Comparison of ENCODE assay signal across 9 mouse cellular contexts in the genomic region with DNA sequence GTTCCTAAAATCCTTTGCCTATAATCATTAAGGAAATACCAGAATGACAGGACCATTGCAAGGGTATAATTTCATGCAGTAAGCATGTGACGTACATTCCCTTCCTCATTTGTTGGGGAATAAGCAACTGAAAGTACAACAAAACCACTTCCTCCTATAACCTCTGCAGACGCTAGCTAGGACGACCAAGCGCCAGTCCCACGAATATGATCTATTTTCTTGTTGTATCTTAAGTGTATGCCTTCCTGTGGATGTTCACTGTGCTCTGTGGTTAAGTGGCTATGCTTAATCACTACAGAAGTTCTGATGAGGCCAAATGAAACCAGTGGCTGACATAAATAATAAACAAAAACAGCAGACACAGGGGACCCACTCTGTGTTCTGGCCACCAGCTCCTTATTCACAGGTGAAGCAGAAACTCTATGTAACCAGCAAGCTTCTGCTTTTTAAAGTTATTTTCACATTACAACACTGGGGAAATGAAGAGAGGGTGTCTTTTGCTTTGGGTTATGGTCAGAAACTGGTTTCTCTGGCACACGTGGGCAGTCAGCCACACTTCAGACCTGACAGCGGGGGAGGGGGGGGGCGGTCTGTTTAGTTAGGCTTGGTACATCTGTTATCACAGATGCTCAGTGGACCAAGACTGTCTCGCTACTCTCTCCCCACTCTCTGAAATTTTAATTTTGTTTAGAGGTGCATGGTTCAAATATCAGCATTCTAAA.
DNase-seq lines count a peak whose midpoint lies in the region; ATAC-seq and TF ChIP-seq lines count a peak whose summit lies in the region.
"Had no signal": no experiment of that assay in that cellular context is flagged by ENCODE, and none has a peak within 500 bp of the region (broad histone marks: within the 10 kb centered on the region; RNA-seq: fewer than 3 reads in every experiment).

No protein-coding gene starts in this region.

- no peak overlapping the region for H3K4me3 ChIP-seq in kidney, postnatal 0 days (replicated peaks; ENCODE audit: low read depth, low read length)
- H3K4me3 ChIP-seq in MEL (ENCODE audit: control insufficient read depth in 1 of 2, insufficient read depth in 1 of 2, low read depth in 2 of 2, low read length in 2 of 2): no peak overlapping the region
- H3K4me3 ChIP-seq: heart, embryonic 15.5 days; limb, embryonic 12.5 days had no signal

- 61% methylated on average over 9 of the region's 9 CpGs for WGBS in kidney, postnatal 0 days

- TF ChIP-seq EP300 in MEL (IDR thresholded peaks at IDR 0.05; ENCODE audit: low read depth in 1 of 2, low read length in 2 of 2): no peak

- no peak for TF ChIP-seq POLR2A in MEL (IDR thresholded peaks at IDR 0.05; ENCODE audit: control insufficient read depth in 1 of 2, insufficient read depth in 1 of 2, low read depth in 1 of 2, low read length in 2 of 2, poor library complexity in 1 of 2)

- no peak for ATAC-seq in kidney, postnatal 0 days (replicated peaks; ENCODE audit: low FRiP score, low read depth)
- peak; percentile 94 for ATAC-seq in granulocyte monocyte progenitor cell, adult 5-6 weeks (replicated peaks; ENCODE audit: poor library complexity, severe bottlenecking)

- TF ChIP-seq RAD21 in MEL (IDR thresholded peaks at IDR 0.05; ENCODE audit: low read depth, low read length): no peak

- no peak overlapping the region for H3K9ac ChIP-seq in kidney, postnatal 0 days (ENCODE audit: low read depth, low read length)
- no peak overlapping the region for H3K9ac ChIP-seq in MEL (ENCODE audit: control insufficient read depth, low read depth, low read length, poor library complexity, severe bottlenecking)
- H3K9ac ChIP-seq: heart, embryonic 15.5 days; limb, embryonic 12.5 days had no signal

- no peak overlapping the region for H3K27ac ChIP-seq in kidney, postnatal 0 days
- H3K27ac ChIP-seq in MEL (ENCODE audit: control insufficient read depth, low read depth, low read length): peak overlapping the region; percentile 42; the same call in 1 of the 2 replicates
- H3K27ac ChIP-seq: heart, embryonic 15.5 days; limb, embryonic 12.5 days had no signal

- H3K4me1 ChIP-seq in kidney, postnatal 0 days (replicated peaks; ENCODE audit: insufficient read depth, low read length): no peaks in the 10 kb centered on the region
- H3K4me1 ChIP-seq in MEL (ENCODE audit: control insufficient read depth in 1 of 2, insufficient read depth in 2 of 2, low read length in 2 of 2): peaks cover 0 to 5% of the 10 kb centered on the region in 2 experiments; a peak in 2 of 4 replicates
- H3K4me1 ChIP-seq: heart, embryonic 15.5 days; limb, embryonic 12.5 days had no signal

- TF ChIP-seq CTCF in kidney, postnatal 0 days (IDR thresholded peaks at IDR 0.05; ENCODE audit: low read depth): no peak
- no peak for TF ChIP-seq CTCF in MEL (IDR thresholded peaks at IDR 0.05 in 2 of 3, conservative IDR thresholded peaks at IDR 0.05 in 1 of 3; ENCODE audit: control insufficient read depth in 1 of 3, insufficient read depth in 1 of 3, low read depth in 2 of 3, low read length in 3 of 3, poor library complexity in 1 of 3, severe bottlenecking in 1 of 3)

- H3K79me2 ChIP-seq in MEL (ENCODE audit: control insufficient read depth, insufficient read depth, low read length, poor library complexity): no peaks in the 10 kb centered on the region

- peak; percentile 17 for DNase-seq in kidney, postnatal 0 days (ENCODE audit: low spot score)
- no peak for DNase-seq in kidney, adult 18-20 months
- DNase-seq in MEL (ENCODE audit: low read depth, low spot score): peak; percentile 41
- peak; percentile 23 for DNase-seq in spleen, adult 18-20 months
- no peak for DNase-seq in adrenal gland, postnatal 4 days (ENCODE audit: low spot score in 2 of 2)
- no peak for DNase-seq in left cerebral cortex, adult 18-20 months (ENCODE audit: low spot score in 2 of 2)

- no peak overlapping the region for H3K4me2 ChIP-seq in kidney, postnatal 0 days (ENCODE audit: low read length)
- H3K4me2 ChIP-seq: heart, embryonic 15.5 days; limb, embryonic 12.5 days had no signal

- H3K9me3 ChIP-seq in kidney, postnatal 0 days (replicated peaks; ENCODE audit: low read length): no peaks in the 10 kb centered on the region
- no peaks in the 10 kb centered on the region for H3K9me3 ChIP-seq in MEL (replicated peaks; ENCODE audit: insufficient read depth, low read length)
- H3K9me3 ChIP-seq: heart, embryonic 15.5 days; limb, embryonic 12.5 days had no signal

- H3K36me3 ChIP-seq in kidney, postnatal 0 days (ENCODE audit: insufficient read depth, low read length): 0 out of 2 replicates have a peak, but pooled peaks cover 17% of the 10 kb centered on the region
- peaks cover 0 to 12% of the 10 kb centered on the region in 2 experiments for H3K36me3 ChIP-seq in MEL (ENCODE audit: control insufficient read depth in 1 of 2, insufficient read depth in 2 of 2, low read length in 2 of 2)
- H3K36me3 ChIP-seq: heart, embryonic 15.5 days had no signal

- no peaks in the 10 kb centered on the region for H3K27me3 ChIP-seq in kidney, postnatal 0 days (ENCODE audit: insufficient read depth, low read length)
- H3K27me3 ChIP-seq in MEL (ENCODE audit: control insufficient read depth in 1 of 2, insufficient read depth in 2 of 2, low read length in 2 of 2): no peaks in the 10 kb centered on the region; a peak in 1 of 4 replicates
- H3K27me3 ChIP-seq: heart, embryonic 15.5 days; limb, embryonic 12.5 days had no signal

TF ChIP-seq in MEL, 35 proteins besides CTCF, POLR2A, EP300 and RAD21:
- TF ChIP-seq USF1 (IDR thresholded peaks at IDR 0.05; ENCODE audit: low read depth, low read length): 0 out of 2 replicates have a peak, but pooled peaks have one; percentile 48
- no peak for TF ChIP-seq GABPA (IDR thresholded peaks at IDR 0.05; ENCODE audit: low read depth, low read length)

Comparison
In these comparisons a context has a peak if more than half of its experiments do, and no peak if none do; other contexts are left out.
1. DNase-seq: peak in kidney, postnatal 0 days (single experiment), MEL (single experiment) and spleen, adult 18-20 months (2 of 2); none in kidney, adult 18-20 months (single experiment), adrenal gland, postnatal 4 days (0 of 2) and left cerebral cortex, adult 18-20 months (0 of 2).